Mouse (Mus musculus): Measurements from ENCODE around the gene Timm10. TPM values are rescaled to one million over a fixed set of nuclear protein-coding genes. Genes with fewer than 3 reads are reported as not detected.

Gene Timm10
- 43.0 and 43.4 TPM in 2 replicates for polyA plus RNA-seq (2014; fragmentation: Nextera tagmentation; extraction: Ambion mirVana)

DNA sequence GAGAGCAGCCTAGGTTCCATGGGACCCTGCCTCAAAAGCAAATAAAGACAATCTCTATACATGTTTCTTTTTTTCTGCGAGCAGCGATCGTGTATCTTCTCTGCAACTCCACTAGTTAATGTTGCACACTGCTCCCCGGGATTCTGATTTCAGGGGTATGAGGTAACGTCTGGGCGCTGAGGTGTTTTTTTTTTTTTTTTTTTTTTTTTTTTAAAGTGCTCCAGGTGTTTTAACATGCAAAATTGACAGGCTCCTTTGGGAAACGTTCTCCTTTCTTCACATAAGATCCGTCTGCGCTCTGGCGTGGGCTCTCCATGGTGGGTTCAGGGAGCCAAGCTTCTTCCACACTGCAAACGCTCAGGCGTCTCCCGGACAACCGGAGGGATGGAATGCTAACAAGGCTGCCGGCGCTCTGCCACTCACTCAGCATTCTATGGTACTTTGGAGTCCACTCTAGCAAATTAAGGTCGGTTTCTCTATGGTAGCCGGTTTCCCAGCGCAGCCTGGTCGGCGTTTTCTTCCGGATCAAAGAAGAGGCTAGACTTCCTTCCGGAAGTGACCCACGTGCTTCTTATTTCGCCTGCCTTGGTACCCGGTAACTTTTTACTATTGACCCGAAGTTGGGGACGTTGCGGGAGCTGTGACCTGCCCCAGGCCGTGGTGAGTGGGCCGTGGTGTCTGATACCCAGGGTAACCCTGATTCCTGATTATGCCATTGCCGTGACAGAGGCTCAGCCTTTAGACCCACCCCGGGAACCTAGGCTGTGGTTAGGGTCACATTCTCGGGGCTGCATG is at the start of gene Timm10:
Timm10 (plus strand) TSS at position 510 of the 795 bp plus-strand sequence.
- no peak within 1 kb of the TSS for H3K27ac ChIP-seq (ENCODE audit: low read depth, low read length)
- DNase-seq (ENCODE audit: low spot score), result peak; percentile 94

DNA sequence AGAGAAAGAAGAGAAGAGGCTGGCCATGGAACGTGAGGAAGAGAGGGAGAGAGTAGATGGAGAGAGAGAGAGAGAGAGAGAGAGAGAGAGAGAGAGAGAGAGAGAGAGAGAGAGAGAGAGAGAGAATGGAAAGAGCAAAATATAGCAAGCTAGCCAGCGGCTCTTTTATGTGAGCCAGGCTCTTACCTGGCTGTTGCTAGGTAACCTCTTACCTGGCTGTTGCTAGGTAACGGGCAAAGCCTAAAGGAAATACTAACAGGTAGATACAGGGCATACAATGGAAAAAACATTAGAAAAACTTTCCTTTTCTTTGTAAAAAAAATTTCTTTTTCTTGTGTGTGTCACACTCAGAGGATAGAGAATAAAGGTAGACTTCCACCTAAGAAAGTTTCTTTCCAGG is 49.1 kb upstream of the Timm10 start:
- H3K27ac ChIP-seq (ENCODE audit: low read depth, low read length), result no peak overlapping the region

More for the DNA sequence above, at the start of gene Timm10:
- Histone ChIP-seq H3K9me3 (ENCODE audit: control insufficient read depth, low read length) (no peaks in the 10 kb centered on the region), H3K4me2 (ENCODE audit: low read depth, low read length, severe bottlenecking) (peak within 1 kb of the TSS; percentile 96), H3K9ac (ENCODE audit: low read length) (peak within 1 kb of the TSS; percentile 65), H3K36me3 (ENCODE audit: control insufficient read depth, insufficient read depth, low read length) (no peaks in the 10 kb centered on the region; the same call in 1 of the 2 replicates), H3K27me3 (ENCODE audit: control insufficient read depth, insufficient read depth, low read length) (no peaks in the 10 kb centered on the region), H3K4me1 (replicated peaks; ENCODE audit: control insufficient read depth, insufficient read depth, low read length) (no peaks in the 10 kb centered on the region), H3K4me3 (ENCODE audit: low read depth, low read length) (peak within 1 kb of the TSS; percentile 72)
- under 1% methylated on average over 34 of the region's 34 CpGs for WGBS
- ATAC-seq (replicated peaks; ENCODE audit: low FRiP score), result peak; percentile 91

DNA sequence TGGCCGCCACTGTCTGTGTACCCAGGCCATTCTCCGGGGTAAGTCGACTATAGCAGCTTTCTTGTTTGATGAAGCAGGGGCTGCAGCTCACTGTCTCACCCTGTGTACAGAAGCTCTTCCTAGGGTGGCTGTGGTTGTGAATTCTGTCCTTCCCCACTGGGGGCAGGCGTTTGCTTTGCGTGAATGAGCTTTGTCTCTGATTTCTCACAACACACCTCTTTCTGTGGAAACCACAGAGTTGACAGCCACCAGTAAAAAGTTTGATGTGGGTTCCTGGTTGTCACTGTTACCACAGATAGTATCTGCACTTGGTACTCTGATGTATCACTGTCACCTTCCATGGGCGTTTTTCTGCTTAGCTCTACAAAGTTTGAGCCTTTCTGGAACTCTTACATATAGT is 47.6 kb upstream of the Timm10 start:
- Histone ChIP-seq H3K36me3 (ENCODE audit: control insufficient read depth, insufficient read depth, low read length) (no peaks in the 10 kb centered on the region), H3K4me1 (replicated peaks; ENCODE audit: control insufficient read depth, insufficient read depth, low read length) (peaks cover 7% of the 10 kb centered on the region), H3K9ac (ENCODE audit: low read length) (no peak overlapping the region), H3K27me3 (ENCODE audit: control insufficient read depth, insufficient read depth, low read length) (no peaks in the 10 kb centered on the region), H3K4me2 (ENCODE audit: low read depth, low read length, severe bottlenecking) (no peak overlapping the region), H3K27ac (ENCODE audit: low read depth, low read length) (no peak overlapping the region), H3K9me3 (ENCODE audit: control insufficient read depth, low read length) (no peaks in the 10 kb centered on the region), H3K4me3 (ENCODE audit: low read depth, low read length) (no peak overlapping the region)
- 61% methylated on average over 6 of the region's 6 CpGs for WGBS
- ATAC-seq (replicated peaks; ENCODE audit: low FRiP score), result no peak
- DNase-seq (ENCODE audit: low spot score), result no peak

More for the DNA sequence above, 49.1 kb upstream of the Timm10 start:
- DNase-seq (ENCODE audit: low spot score) (no peak), ATAC-seq (replicated peaks; ENCODE audit: low FRiP score) (no peak)
- no peak overlapping the region for H3K4me3 ChIP-seq (ENCODE audit: low read depth, low read length)
- 63% methylated on average over 3 of the region's 3 CpGs for WGBS
- no peaks in the 10 kb centered on the region for H3K36me3 ChIP-seq (ENCODE audit: control insufficient read depth, insufficient read depth, low read length)
- H3K27me3 ChIP-seq (ENCODE audit: control insufficient read depth, insufficient read depth, low read length), result no peaks in the 10 kb centered on the region
- peaks cover 9% of the 10 kb centered on the region for H3K4me1 ChIP-seq (replicated peaks; ENCODE audit: control insufficient read depth, insufficient read depth, low read length)
- H3K9ac ChIP-seq (ENCODE audit: low read length), result no peak overlapping the region
- no peak overlapping the region for H3K4me2 ChIP-seq (ENCODE audit: low read depth, low read length, severe bottlenecking)
- H3K9me3 ChIP-seq (ENCODE audit: control insufficient read depth, low read length), result no peaks in the 10 kb centered on the region

- WGBS, result 90% methylated on average over 1 of the region's 1 CpGs
- Histone ChIP-seq H3K27me3 (ENCODE audit: control insufficient read depth, insufficient read depth, low read length) (no peaks in the 10 kb centered on the region), H3K9me3 (ENCODE audit: control insufficient read depth, low read length) (no peaks in the 10 kb centered on the region), H3K9ac (ENCODE audit: low read length) (no peak overlapping the region), H3K4me3 (ENCODE audit: low read depth, low read length) (no peak overlapping the region), H3K4me1 (replicated peaks; ENCODE audit: control insufficient read depth, insufficient read depth, low read length) (no peaks in the 10 kb centered on the region), H3K27ac (ENCODE audit: low read depth, low read length) (no peak overlapping the region), H3K4me2 (ENCODE audit: low read depth, low read length, severe bottlenecking) (no peak overlapping the region), H3K36me3 (ENCODE audit: control insufficient read depth, insufficient read depth, low read length) (no peaks in the 10 kb centered on the region)
- ATAC-seq (replicated peaks; ENCODE audit: low FRiP score) (no peak), DNase-seq (ENCODE audit: low spot score) (no peak)
Measured at GRCm38 (mm10) chr2:84783315-84783714, 43.5 kb upstream of the Timm10 start.

GRCm38 (mm10) chr2:84783840-84784566 is 42.8 kb upstream of the Timm10 start:
- no peak overlapping the region for H3K27ac ChIP-seq (ENCODE audit: low read depth, low read length)
- H3K36me3 ChIP-seq (ENCODE audit: control insufficient read depth, insufficient read depth, low read length), result no peaks in the 10 kb centered on the region
- no peak overlapping the region for H3K4me3 ChIP-seq (ENCODE audit: low read depth, low read length)
- no peaks in the 10 kb centered on the region for H3K4me1 ChIP-seq (replicated peaks; ENCODE audit: control insufficient read depth, insufficient read depth, low read length)
- no peaks in the 10 kb centered on the region for H3K9me3 ChIP-seq (ENCODE audit: control insufficient read depth, low read length)
- no peak for DNase-seq (ENCODE audit: low spot score)
- no peak overlapping the region for H3K9ac ChIP-seq (ENCODE audit: low read length)
- ATAC-seq (replicated peaks; ENCODE audit: low FRiP score), result no peak
- WGBS, result 94% methylated on average over 3 of the region's 3 CpGs
- H3K27me3 ChIP-seq (ENCODE audit: control insufficient read depth, insufficient read depth, low read length), result no peaks in the 10 kb centered on the region
- no peak overlapping the region for H3K4me2 ChIP-seq (ENCODE audit: low read depth, low read length, severe bottlenecking)

GRCm38 (mm10) chr2:84788316-84788715 is 38.5 kb upstream of the Timm10 start:
- 80% methylated on average over 3 of the region's 3 CpGs for WGBS
- no peaks in the 10 kb centered on the region for H3K9me3 ChIP-seq (ENCODE audit: control insufficient read depth, low read length)
- no peak overlapping the region for H3K9ac ChIP-seq (ENCODE audit: low read length)
- no peaks in the 10 kb centered on the region for H3K27me3 ChIP-seq (ENCODE audit: control insufficient read depth, insufficient read depth, low read length)
- H3K4me3 ChIP-seq (ENCODE audit: low read depth, low read length), result no peak overlapping the region
- no peak for DNase-seq (ENCODE audit: low spot score)
- no peaks in the 10 kb centered on the region for H3K36me3 ChIP-seq (ENCODE audit: control insufficient read depth, insufficient read depth, low read length)
- H3K4me2 ChIP-seq (ENCODE audit: low read depth, low read length, severe bottlenecking), result no peak overlapping the region
- no peak overlapping the region for H3K27ac ChIP-seq (ENCODE audit: low read depth, low read length)
- H3K4me1 ChIP-seq (replicated peaks; ENCODE audit: control insufficient read depth, insufficient read depth, low read length), result no peaks in the 10 kb centered on the region
- no peak for ATAC-seq (replicated peaks; ENCODE audit: low FRiP score)

DNA sequence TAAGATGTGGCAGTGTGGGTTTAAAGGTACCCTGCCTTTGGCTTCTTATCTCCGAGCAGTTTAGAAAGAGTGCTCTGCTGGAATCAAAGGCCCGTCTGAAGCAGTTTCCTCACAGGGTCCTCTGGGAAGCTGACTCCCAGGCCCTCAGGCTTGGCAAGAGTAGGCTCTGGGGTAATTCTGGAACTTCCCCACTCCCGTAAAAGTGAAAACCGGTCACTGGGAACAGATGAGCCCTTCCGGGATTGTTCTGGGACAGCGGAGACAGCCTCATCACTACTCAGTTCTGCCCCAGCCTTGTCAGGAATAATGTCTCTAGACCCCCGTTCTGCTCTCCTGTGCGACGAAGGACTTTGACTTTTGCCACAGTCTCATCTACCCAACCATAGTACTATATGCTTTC is 36.4 kb upstream of the Timm10 start:
- H3K9me3 ChIP-seq (ENCODE audit: control insufficient read depth, low read length), result no peaks in the 10 kb centered on the region

DNA sequence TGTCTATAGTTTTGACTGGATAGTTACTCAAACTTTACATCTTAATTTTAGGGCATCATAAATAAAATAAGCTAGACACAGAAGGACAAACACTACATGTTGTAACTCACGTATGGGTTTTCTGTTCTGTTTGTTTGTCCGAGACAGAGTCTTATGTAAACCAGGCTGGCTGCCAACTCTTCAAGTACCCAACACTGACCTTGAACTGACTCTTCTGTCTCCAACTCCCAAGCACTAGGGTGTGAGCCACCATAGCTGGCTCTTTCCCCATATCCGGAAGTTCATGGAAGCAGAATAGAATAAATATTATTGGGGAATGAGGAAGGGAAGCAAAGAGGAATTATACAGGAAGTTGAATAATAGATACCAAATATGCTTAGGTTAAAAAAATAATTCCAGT is 34.3 kb upstream of the Timm10 start:
- Histone ChIP-seq H3K36me3 (ENCODE audit: control insufficient read depth, insufficient read depth, low read length) (no peaks in the 10 kb centered on the region), H3K27me3 (ENCODE audit: control insufficient read depth, insufficient read depth, low read length) (no peaks in the 10 kb centered on the region), H3K4me1 (replicated peaks; ENCODE audit: control insufficient read depth, insufficient read depth, low read length) (no peaks in the 10 kb centered on the region), H3K4me2 (ENCODE audit: low read depth, low read length, severe bottlenecking) (no peak overlapping the region), H3K9ac (ENCODE audit: low read length) (no peak overlapping the region), H3K4me3 (ENCODE audit: low read depth, low read length) (no peak overlapping the region), H3K27ac (ENCODE audit: low read depth, low read length) (no peak overlapping the region), H3K9me3 (ENCODE audit: control insufficient read depth, low read length) (no peaks in the 10 kb centered on the region)
- WGBS, result 91% methylated on average over 3 of the region's 3 CpGs
- ATAC-seq (replicated peaks; ENCODE audit: low FRiP score) (no peak), DNase-seq (ENCODE audit: low spot score) (no peak)

More for the DNA sequence above, 36.4 kb upstream of the Timm10 start:
- H3K4me1 ChIP-seq (replicated peaks; ENCODE audit: control insufficient read depth, insufficient read depth, low read length), result no peaks in the 10 kb centered on the region
- 53% methylated on average over 9 of the region's 9 CpGs for WGBS
- DNase-seq (ENCODE audit: low spot score), result no peak
- H3K36me3 ChIP-seq (ENCODE audit: control insufficient read depth, insufficient read depth, low read length), result no peaks in the 10 kb centered on the region
- no peak overlapping the region for H3K9ac ChIP-seq (ENCODE audit: low read length)
- H3K4me3 ChIP-seq (ENCODE audit: low read depth, low read length), result no peak overlapping the region
- no peak overlapping the region for H3K4me2 ChIP-seq (ENCODE audit: low read depth, low read length, severe bottlenecking)
- no peak overlapping the region for H3K27ac ChIP-seq (ENCODE audit: low read depth, low read length)
- ATAC-seq (replicated peaks; ENCODE audit: low FRiP score), result no peak
- H3K27me3 ChIP-seq (ENCODE audit: control insufficient read depth, insufficient read depth, low read length), result no peaks in the 10 kb centered on the region

All from forebrain, embryonic 11.5 days (tissue).